Mouse (Mus musculus) frontal cortex, postnatal 36 days (tissue): ENCODE data around the gene Hadhb.

Experiments used
- DNase-seq, 2 experiments: peaks; one replicate each; pipeline ENCODE4 v3.0.0; 2022; ENCODE audit warnings: low spot score in 2 of 2

The Hadhb gene

GRCm38 (mm10) chr5:30128680-30129079 is 26.4 kb upstream of the Hadhb start:
- no peak for DNase-seq

GRCm38 (mm10) chr5:30131246-30131645 is 23.8 kb upstream of the Hadhb start:
- no peak for DNase-seq

- DNase-seq = no peak
These were observed 22.9 kb upstream of the Hadhb start for GRCm38 (mm10) chr5:30132173-30132572.

- DNase-seq = no peak
These were observed 19.3 kb upstream of the Hadhb start for GRCm38 (mm10) chr5:30135711-30136231.

- no peak for DNase-seq
These were observed 17.8 kb upstream of the Hadhb start for GRCm38 (mm10) chr5:30137271-30137670.

- DNase-seq = no peak
These were observed 16.9 kb upstream of the Hadhb start for GRCm38 (mm10) chr5:30138193-30138592.

GRCm38 (mm10) chr5:30146526-30146925 is 8.5 kb upstream of the Hadhb start:
- DNase-seq = no peak

GRCm38 (mm10) chr5:30148133-30148920 is 6.7 kb upstream of the Hadhb start:
- no peak for DNase-seq

- DNase-seq = no peak
These were observed 3.0 kb upstream of the Hadhb start for GRCm38 (mm10) chr5:30152007-30152406.

- DNase-seq = no peak
These were observed 2.6 kb upstream of the Hadhb start for GRCm38 (mm10) chr5:30152413-30152812.

GRCm38 (mm10) chr5:30153222-30153621 is 1.8 kb upstream of the Hadhb start:
- no peak for DNase-seq

GRCm38 (mm10) chr5:30154013-30154412 is 1.0 kb upstream of the Hadhb start:
- DNase-seq = no peak

GRCm38 (mm10) chr5:30155395-30155792 is 346 bp downstream of the Hadhb start:
- DNase-seq = no peak

- no peak for DNase-seq
These were observed 977 bp downstream of the Hadhb start for GRCm38 (mm10) chr5:30155821-30156629.

GRCm38 (mm10) chr5:30159601-30160000 is 4.6 kb downstream of the Hadhb start:
- peak in 1 of 2 experiments; percentile 13 for DNase-seq

- no peak for DNase-seq
These were observed 6.8 kb downstream of the Hadhb start for GRCm38 (mm10) chr5:30161836-30162235.

GRCm38 (mm10) chr5:30162339-30162738 is 7.3 kb downstream of the Hadhb start:
- no peak for DNase-seq

- no peak for DNase-seq
These were observed 10.3 kb downstream of the Hadhb start for GRCm38 (mm10) chr5:30165234-30165946.

- DNase-seq = no peak
These were observed 15.4 kb downstream of the Hadhb start for GRCm38 (mm10) chr5:30170303-30170940.

GRCm38 (mm10) chr5:30172115-30172514 is 17.1 kb downstream of the Hadhb start:
- no peak for DNase-seq

GRCm38 (mm10) chr5:30172931-30173692 is 18.1 kb downstream of the Hadhb start:
- no peak for DNase-seq
